Mouse (Mus musculus): Measurements from ENCODE around the gene Marco.

- TF ChIP-seq CTCF (IDR thresholded peaks at IDR 0.05; ENCODE audit: control insufficient read depth, insufficient read depth, insufficient read length) = no peak
- no peak for TF ChIP-seq CEBPB (IDR thresholded peaks at IDR 0.05; ENCODE audit: low read depth)
- no peak for TF ChIP-seq MAX (IDR thresholded peaks at IDR 0.05)
- no peak for TF ChIP-seq USF1 (IDR thresholded peaks at IDR 0.05; ENCODE audit: low read depth)
- no peak for TF ChIP-seq MYOD1 (IDR thresholded peaks at IDR 0.05; ENCODE audit: control insufficient read depth, insufficient read length, low read depth)
- TF ChIP-seq MYOG (IDR thresholded peaks at IDR 0.05; ENCODE audit: control insufficient read depth, extremely low read depth, insufficient read length) = no peak
Measured at GRCm38 (mm10) chr1:120504924-120505323, at the start of gene Marco.
